Mouse (Mus musculus): ENCODE data around the gene Insig1.

GRCm38 (mm10) chr5:28037639-28038038, 33.5 kb upstream of the Insig1 start:
- TF ChIP-seq CTCF (IDR thresholded peaks at IDR 0.05; ENCODE audit: extremely low read depth, insufficient read length, insufficient replicate concordance, low read depth, low read length) (no peak), POLR2A (IDR thresholded peaks at IDR 0.05; ENCODE audit: low read depth, low read length) (no peak)
